Mouse (Mus musculus) liver, embryonic 11.5 days (tissue): Measurements from ENCODE around the gene Cela1. TPM values are rescaled to one million over a fixed set of nuclear protein-coding genes. Genes with fewer than 3 reads are reported as not detected.

Source experiments
- ATAC-seq: fragments of 200-750 bp; cut with Nextera tagmentation; replicated peaks from 2 replicates; pipeline ENCODE4 v1.8.0; 2017; ENCODE audit warnings: moderate number of reproducible peaks, mild to moderate bottlenecking, moderate TSS enrichment, moderate library complexity; ENCODE audit not compliant: low FRiP score
- DNase-seq: peaks from one replicate; pipeline ENCODE4 v3.0.0-alpha.2; 2017; ENCODE audit warnings: low spot score
- H3K27ac ChIP-seq: fragments of 300-500 bp; sonication (generic); 2 replicates; pipeline ENCODE4 v1.5.1; 2014; ENCODE audit warnings: mild to moderate bottlenecking, low read depth, low read length, control low read depth
- H3K27me3 ChIP-seq: fragments of 300-500 bp; sonication (generic); replicated peaks from 2 replicates; pipeline ENCODE4 v1.6.1; 2014; ENCODE audit warnings: low read length, mixed read lengths; ENCODE audit not compliant: control insufficient read depth, insufficient read depth
- H3K36me3 ChIP-seq: fragments of 300-500 bp; sonication (generic); 2 replicates; pipeline ENCODE4 v1.6.1; 2014; ENCODE audit warnings: mild to moderate bottlenecking, low read length, moderate library complexity, mixed read lengths; ENCODE audit not compliant: control insufficient read depth, insufficient read depth
- H3K4me1 ChIP-seq: fragments of 300-500 bp; sonication (generic); replicated peaks from 2 replicates; pipeline ENCODE4 v1.6.1; 2014; ENCODE audit warnings: low read length, mixed read lengths; ENCODE audit not compliant: control insufficient read depth, insufficient read depth
- H3K4me2 ChIP-seq: fragments of 300-500 bp; sonication (generic); 2 replicates; pipeline ENCODE4 v1.6.1; 2014; ENCODE audit warnings: mild to moderate bottlenecking, control low read depth, moderate library complexity
- H3K4me3 ChIP-seq: fragments of 300-500 bp; sonication (generic); 2 replicates; pipeline ENCODE4 v1.5.1; 2014; ENCODE audit warnings: low read depth, low read length, control low read depth
- H3K9ac ChIP-seq: fragments of 300-500 bp; sonication (generic); 2 replicates; pipeline ENCODE4 v1.6.1; 2014; ENCODE audit warnings: low read depth, low read length, control low read depth
- H3K9me3 ChIP-seq: fragments of 300-500 bp; sonication (generic); 2 replicates; pipeline ENCODE4 v1.6.1; 2016; ENCODE audit warnings: low read length, inconsistent platforms, mixed read lengths; ENCODE audit not compliant: control insufficient read depth
- WGBS: fragments of 180-500 bp; shearing (Covaris S2); extraction: QIAGEN DNeasy Blood & Tissue Kit; methylation state at CpG from one replicate; pipeline ENCODE4 v1.1.7; 2014; 5-methylcytosine and 5-hydroxymethylcytosine counted together
- polyA plus RNA-seq: library from polyadenylated mRNA; unstranded; fragments of >200 nt; fragmentation: Nextera tagmentation; extraction: Ambion mirVana; gene quantifications from 2 replicates; pipeline ENCODE4 v1.2.1, GENCODE M21; 2014

The Cela1 gene
- polyA plus RNA-seq, 1 experiment from 2014 or later: 13.7 TPM

GRCm38 (mm10) chr15:100726721-100727120, 39.0 kb upstream of the Cela1 start:
- Histone ChIP-seq H3K4me3 (no peak overlapping the region), H3K27ac (no peak overlapping the region), H3K4me2 (no peak overlapping the region), H3K27me3 (peaks cover 49% of the 10 kb centered on the region), H3K36me3 (no peaks in the 10 kb centered on the region), H3K9ac (no peak overlapping the region), H3K9me3 (no peaks in the 10 kb centered on the region), H3K4me1 (peaks cover 21% of the 10 kb centered on the region)
- ATAC-seq (no peak), DNase-seq (no peak)
- WGBS: 83% methylated on average over 11 of the region's 11 CpGs

GRCm38 (mm10) chr15:100723505-100723904, 35.8 kb upstream of the Cela1 start:
- Histone ChIP-seq H3K9ac (no peak overlapping the region), H3K4me3 (no peak overlapping the region), H3K9me3 (no peaks in the 10 kb centered on the region), H3K27me3 (peaks cover 22% of the 10 kb centered on the region), H3K36me3 (no peaks in the 10 kb centered on the region), H3K4me1 (peaks cover 6% of the 10 kb centered on the region), H3K27ac (no peak overlapping the region), H3K4me2 (no peak overlapping the region)
- ATAC-seq (no peak), DNase-seq (no peak)
- WGBS: 60% methylated on average over 14 of the region's 14 CpGs

DNA sequence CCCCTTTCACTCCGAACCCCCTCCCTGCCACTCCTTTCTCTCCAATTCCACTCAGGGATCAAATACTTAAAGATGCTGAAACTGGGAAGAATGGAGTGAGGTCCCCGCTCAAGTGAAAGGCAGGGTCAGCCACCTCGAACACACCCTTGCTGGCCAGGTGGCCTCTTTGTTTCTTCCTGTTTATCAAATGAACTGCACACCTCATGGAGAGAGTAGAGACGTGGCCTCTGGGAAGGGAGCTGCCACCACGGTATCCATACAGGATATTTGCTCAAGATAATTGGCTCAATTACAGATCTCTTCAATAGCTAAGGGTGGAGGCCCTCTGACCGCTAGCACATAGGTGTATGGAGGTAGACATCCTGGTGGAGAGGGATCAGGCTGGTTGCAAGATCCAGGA, 34.8 kb upstream of the Cela1 start:
- 60% methylated on average over 6 of the region's 6 CpGs for WGBS
- ATAC-seq: no peak
- H3K9me3 ChIP-seq: no peaks in the 10 kb centered on the region
- H3K4me1 ChIP-seq: peaks cover 6% of the 10 kb centered on the region
- no peak for DNase-seq
- no peak overlapping the region for H3K4me2 ChIP-seq
- H3K27me3 ChIP-seq: peaks cover 13% of the 10 kb centered on the region; the same call in 1 of the 2 replicates
- no peaks in the 10 kb centered on the region for H3K36me3 ChIP-seq
- no peak overlapping the region for H3K27ac ChIP-seq
- H3K9ac ChIP-seq: no peak overlapping the region
- no peak overlapping the region for H3K4me3 ChIP-seq

- Histone ChIP-seq H3K27me3 (peaks cover 8% of the 10 kb centered on the region; the same call in 1 of the 2 replicates), H3K9me3 (no peaks in the 10 kb centered on the region), H3K9ac (no peak overlapping the region), H3K4me2 (no peak overlapping the region), H3K4me3 (no peak overlapping the region), H3K36me3 (no peaks in the 10 kb centered on the region), H3K4me1 (peaks cover 6% of the 10 kb centered on the region), H3K27ac (no peak overlapping the region)
- ATAC-seq (no peak), DNase-seq (no peak)
- 53% methylated on average over 4 of the region's 4 CpGs for WGBS
Observed at GRCm38 (mm10) chr15:100722026-100722425, 34.3 kb upstream of the Cela1 start.

DNA sequence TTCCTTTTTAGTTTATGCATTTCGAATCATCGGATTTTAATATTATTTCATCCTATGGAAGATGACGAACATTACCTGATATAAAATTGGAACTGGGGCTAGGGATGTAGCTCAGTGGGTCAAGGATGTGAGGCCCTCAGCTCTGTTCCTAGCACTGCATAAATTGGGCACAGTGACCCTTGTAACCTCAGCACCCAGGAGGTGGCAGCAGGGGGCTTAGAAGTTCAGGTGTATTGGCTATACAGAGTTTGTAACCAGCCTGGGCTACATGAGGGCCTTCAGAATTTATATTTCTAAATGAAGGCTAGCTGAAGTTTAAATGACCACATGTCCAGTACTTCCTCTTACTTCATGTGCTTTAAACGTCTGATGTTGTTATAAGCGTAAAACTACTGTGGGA, 33.7 kb upstream of the Cela1 start:
- no peak for DNase-seq
- H3K27ac ChIP-seq: no peak overlapping the region
- ATAC-seq: no peak
- peaks cover 6% of the 10 kb centered on the region for H3K4me1 ChIP-seq
- H3K4me2 ChIP-seq: no peak overlapping the region
- no peak overlapping the region for H3K9ac ChIP-seq
- 80% methylated on average over 5 of the region's 5 CpGs for WGBS
- H3K4me3 ChIP-seq: no peak overlapping the region
- H3K9me3 ChIP-seq: no peaks in the 10 kb centered on the region
- H3K27me3 ChIP-seq: peaks cover 8% of the 10 kb centered on the region; the same call in 1 of the 2 replicates
- H3K36me3 ChIP-seq: no peaks in the 10 kb centered on the region

DNA sequence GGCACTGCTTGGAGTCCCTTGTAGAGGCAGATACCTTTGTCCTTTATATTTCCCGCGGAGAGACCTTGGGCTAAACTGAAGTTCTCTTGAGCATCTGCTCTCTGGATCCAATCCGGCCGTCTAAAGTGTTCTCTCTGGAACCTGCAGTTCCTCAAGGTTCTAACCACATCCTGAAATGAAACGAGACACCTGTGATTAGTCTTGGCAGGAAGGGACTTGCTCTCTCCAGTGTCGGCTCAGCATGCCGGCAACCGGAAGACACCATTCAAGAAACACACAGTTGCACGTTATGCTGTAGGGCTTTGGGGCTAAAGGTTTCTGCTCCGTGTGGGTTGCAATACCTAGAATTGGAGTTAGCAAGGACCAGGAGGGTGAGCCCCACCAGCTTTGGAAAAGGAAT, 32.3 kb upstream of the Cela1 start:
- H3K9ac ChIP-seq: no peak overlapping the region
- H3K9me3 ChIP-seq: no peaks in the 10 kb centered on the region
- no peak overlapping the region for H3K4me2 ChIP-seq
- no peak overlapping the region for H3K27ac ChIP-seq
- H3K4me1 ChIP-seq: peaks cover 6% of the 10 kb centered on the region
- ATAC-seq (no peak), DNase-seq (no peak)
- H3K36me3 ChIP-seq: no peaks in the 10 kb centered on the region
- no peak overlapping the region for H3K4me3 ChIP-seq
- WGBS: 80% methylated on average over 10 of the region's 10 CpGs
- peaks cover 8% of the 10 kb centered on the region; the same call in 1 of the 2 replicates for H3K27me3 ChIP-seq

- no peak overlapping the region for H3K4me2 ChIP-seq
- WGBS: 89% methylated on average over 5 of the region's 5 CpGs
- peaks cover 7% of the 10 kb centered on the region; the same call in 1 of the 2 replicates for H3K27me3 ChIP-seq
- ATAC-seq (no peak), DNase-seq (no peak)
- no peak overlapping the region for H3K27ac ChIP-seq
- H3K9ac ChIP-seq: no peak overlapping the region
- H3K4me3 ChIP-seq: no peak overlapping the region
- H3K9me3 ChIP-seq: no peaks in the 10 kb centered on the region
- no peaks in the 10 kb centered on the region for H3K36me3 ChIP-seq
- peaks cover 6% of the 10 kb centered on the region for H3K4me1 ChIP-seq
Observed at GRCm38 (mm10) chr15:100719217-100719616, 31.5 kb upstream of the Cela1 start.

DNA sequence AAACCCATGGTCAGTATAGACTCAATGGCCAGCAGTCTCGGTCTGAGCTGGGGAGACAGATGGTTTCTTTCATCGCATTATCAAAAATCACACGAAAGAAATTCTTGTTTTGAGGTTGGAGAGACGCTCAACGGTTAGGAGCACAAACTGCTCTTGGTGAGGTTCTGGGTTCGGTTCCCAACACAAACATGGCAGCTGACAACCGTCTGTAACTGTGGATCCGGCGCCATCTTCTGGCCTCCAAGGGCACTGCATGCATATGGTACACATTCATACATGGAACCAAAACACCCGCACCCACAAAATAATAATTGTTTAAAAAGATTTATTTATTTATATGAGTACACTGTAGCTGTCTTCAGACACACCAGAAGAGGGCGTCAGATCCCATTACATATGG, 30.9 kb upstream of the Cela1 start:
- Histone ChIP-seq H3K27ac (no peak overlapping the region), H3K4me1 (peaks cover 6% of the 10 kb centered on the region), H3K9me3 (no peaks in the 10 kb centered on the region), H3K4me3 (no peak overlapping the region), H3K27me3 (peaks cover under 1% of the 10 kb centered on the region; the same call in 1 of the 2 replicates), H3K9ac (no peak overlapping the region), H3K4me2 (no peak overlapping the region), H3K36me3 (no peaks in the 10 kb centered on the region)
- no peak for DNase-seq
- ATAC-seq: no peak
- 77% methylated on average over 11 of the region's 11 CpGs for WGBS

DNA sequence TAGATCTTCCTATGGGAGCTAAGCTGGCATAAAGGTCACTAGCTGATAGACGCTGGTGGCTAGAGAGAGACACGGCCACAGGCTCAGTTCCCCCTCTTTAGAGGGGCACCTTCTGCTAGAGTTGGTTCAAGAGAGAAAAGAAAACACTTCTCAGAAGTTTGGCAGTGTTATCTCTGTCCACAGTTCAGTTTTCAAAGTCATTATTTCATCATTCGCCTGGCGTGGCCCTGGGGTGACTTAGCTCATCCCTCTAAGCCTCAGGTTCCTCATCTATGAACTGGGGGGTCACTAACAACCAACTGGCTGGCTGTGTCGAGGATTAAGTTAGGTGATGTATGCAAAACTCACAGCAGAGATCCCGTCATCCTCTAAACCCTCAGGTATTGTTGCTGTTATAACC, 30.2 kb upstream of the Cela1 start:
- Histone ChIP-seq H3K27me3 (no peaks in the 10 kb centered on the region), H3K36me3 (no peaks in the 10 kb centered on the region), H3K9ac (no peak overlapping the region), H3K27ac (no peak overlapping the region), H3K9me3 (no peaks in the 10 kb centered on the region), H3K4me2 (no peak overlapping the region), H3K4me1 (peaks cover 6% of the 10 kb centered on the region), H3K4me3 (no peak overlapping the region)
- WGBS: 58% methylated on average over 6 of the region's 6 CpGs
- ATAC-seq (no peak), DNase-seq (no peak)
